Mouse (Mus musculus) G1E (cell line): ENCODE data around the gene Gm13199.

Source experiments
- CTCF ChIP-seq: IDR thresholded peaks from 2 replicates; pipeline ENCODE4 v1.5.1; 2012; ENCODE audit warnings: low read depth, low read length, inconsistent platforms, mixed read lengths
- TAL1 ChIP-seq: conservative IDR thresholded peaks from 2 replicates; pipeline ENCODE4 v1.6.1; 2012; ENCODE audit warnings: low read depth, low read length, inconsistent platforms, mixed read lengths

DNA sequence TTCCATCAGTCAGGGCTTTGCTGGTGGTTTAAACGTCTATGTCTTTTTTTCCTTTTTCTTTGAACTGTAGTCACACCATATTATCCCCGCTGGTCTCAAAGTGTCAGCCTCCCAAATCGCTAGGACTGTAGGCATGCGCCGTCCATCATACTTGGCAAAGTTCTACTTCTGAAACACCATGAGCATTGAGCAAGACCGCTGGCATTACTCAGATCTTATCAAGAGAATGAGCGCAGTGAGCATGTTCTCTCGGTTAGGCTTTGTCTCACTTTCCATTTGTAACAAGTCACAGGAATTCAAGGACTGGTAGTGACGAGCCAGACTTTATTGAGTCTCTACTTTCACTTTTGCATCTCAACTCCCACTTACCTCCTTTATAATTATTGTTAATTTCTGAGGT is 11.6 kb downstream of the Gm13199 start:
- TF ChIP-seq CTCF (no peak), TAL1 (no peak)
